Mouse (Mus musculus) G1E (cell line): Measurements from ENCODE around the gene Dync1li2.

Experiments
- CTCF ChIP-seq: IDR thresholded peaks from 2 replicates; pipeline ENCODE4 v1.5.1; 2012; ENCODE audit warnings: low read depth, low read length, inconsistent platforms, mixed read lengths
- GATA1 ChIP-seq: IDR thresholded peaks from 2 replicates; pipeline ENCODE4 v1.6.1; 2012; ENCODE audit warnings: borderline replicate concordance, low read length, inconsistent platforms, mixed read lengths
- GATA2 ChIP-seq: IDR thresholded peaks from 2 replicates; pipeline ENCODE4 v1.6.1; 2012; ENCODE audit warnings: low read depth, low read length, inconsistent platforms, borderline replicate concordance
- POLR2AphosphoS5 ChIP-seq: IDR thresholded peaks from 2 replicates; pipeline ENCODE4 v1.6.1; 2012; ENCODE audit warnings: low read depth, low read length, inconsistent platforms; ENCODE audit not compliant: insufficient replicate concordance

DNA sequence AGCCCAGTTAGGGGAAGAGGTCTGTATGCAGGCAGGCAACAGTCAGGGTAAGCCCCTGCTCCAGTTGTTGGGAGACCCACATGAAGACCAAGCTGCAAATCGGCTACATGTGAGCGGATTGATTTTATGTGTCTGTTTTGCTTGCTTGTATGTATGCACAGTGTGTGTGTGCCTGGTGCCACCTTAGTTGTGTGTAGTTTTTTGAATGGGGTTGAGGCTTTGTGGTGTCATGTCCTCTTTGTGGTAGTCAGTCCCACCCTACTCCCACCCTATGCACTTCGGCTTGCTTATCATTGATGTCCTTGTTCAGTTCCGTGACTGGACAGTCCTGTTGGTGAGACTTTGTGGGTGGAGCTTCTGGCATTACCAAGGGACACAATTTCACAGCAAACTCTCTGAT is 29.1 kb downstream of the Dync1li2 start:
- no peak for TF ChIP-seq CTCF
- TF ChIP-seq GATA2, result no peak
- TF ChIP-seq GATA1, result no peak
- no peak for TF ChIP-seq POLR2AphosphoS5
